Mouse (Mus musculus) adrenal gland, postnatal 14 days (tissue): Measurements from ENCODE around the gene Cyb561d2. TPM values are rescaled to one million over a fixed set of nuclear protein-coding genes. Genes with fewer than 3 reads are reported as not detected.
A peak's percentile ranks its signal among the peaks of the same experiment; 100 is the strongest.
"Not testable (repeated sequence)": the region's sequence is repeated elsewhere in the genome, so short reads cannot be mapped to it uniquely, and the experiment has no call there.

Source experiments
- DNase-seq: peaks from one replicate; pipeline ENCODE4 v3.0.0; 2021; ENCODE audit warnings: mixed read lengths
- long read RNA-seq, 2 experiments: library from polyadenylated mRNA; stranded (forward); transcript quantifications; one replicate each; pipeline ENCODE4 v2.0.0; 2021
- total RNA-seq: library from RNA; stranded (reverse); gene quantifications from 2 replicates; pipeline ENCODE4 v1.2.3, GENCODE M21; 2021

The Cyb561d2 gene
- total RNA-seq: 14.0 and 17.4 TPM in 2 replicates
- long read RNA-seq, experiment 1, transcript Cyb561d2-205 (4 exons, 1,162 nt): major isoform, 24 of 39 reads
- long read RNA-seq, experiment 1, transcript Cyb561d2-201 (3 exons, 1,786 nt): minor isoform, 6 of 39 reads
- long read RNA-seq, experiment 1, partial matches to known transcripts: 1 of 39 reads
- long read RNA-seq, experiment 1, other reads (novel, unspliced or antisense): 5 of 39 reads
- long read RNA-seq, experiment 2, transcript Cyb561d2-205 (4 exons, 1,162 nt): major isoform, 11 of 19 reads
- long read RNA-seq, experiment 2, partial matches to known transcripts: 2 of 19 reads
- long read RNA-seq, experiment 2, other reads (novel, unspliced or antisense): 3 of 19 reads

DNA sequence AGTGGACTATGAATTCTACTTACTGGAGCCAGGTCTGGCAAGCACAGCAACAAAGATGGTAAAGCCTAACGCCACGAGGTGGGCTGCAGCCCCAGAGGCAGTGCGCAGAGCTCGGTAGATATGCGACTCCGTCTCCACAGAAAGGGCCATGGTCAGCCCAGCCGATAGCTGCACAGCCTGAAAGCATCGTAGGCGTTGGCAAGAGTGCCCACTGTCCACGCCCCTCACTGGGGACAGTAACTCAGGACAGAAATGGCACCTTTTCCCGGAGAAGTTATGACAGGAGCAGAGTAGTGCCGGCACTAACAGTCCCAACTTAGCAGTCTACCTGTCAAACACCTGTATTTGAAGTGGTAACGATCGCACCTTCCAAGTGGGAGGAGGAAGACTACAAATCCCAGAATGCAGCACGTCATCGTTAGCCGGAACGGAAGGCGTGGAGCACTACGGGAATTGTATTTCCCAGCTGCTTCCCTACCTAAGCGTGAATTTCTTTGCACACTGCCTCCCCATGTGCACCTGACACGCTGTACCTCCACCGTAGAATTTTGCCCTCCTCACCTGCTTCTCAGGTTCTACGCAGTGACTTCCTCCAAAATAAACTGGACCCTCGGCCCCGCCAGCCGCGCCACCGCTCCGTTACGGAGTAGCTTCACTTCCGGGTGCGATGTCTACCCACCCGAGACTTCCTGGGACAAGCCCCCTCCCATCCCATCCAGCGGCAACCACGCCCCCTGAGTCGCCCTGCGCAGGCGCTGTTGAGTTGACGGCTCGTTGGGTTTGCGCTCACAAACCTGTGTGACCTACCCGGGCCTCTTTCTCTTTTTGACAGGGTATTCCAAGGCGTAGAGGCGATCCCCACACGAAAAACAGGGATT lies at the start of gene Cyb561d2, which contains the start of gene Nprl2:
Gene Cyb561d2 (minus strand): TSS at position 720 of the 878 bp plus-strand sequence.
Gene Nprl2 (plus strand): TSS at position 753 of the 878 bp plus-strand sequence.
- peak; percentile 97 for DNase-seq

DNA sequence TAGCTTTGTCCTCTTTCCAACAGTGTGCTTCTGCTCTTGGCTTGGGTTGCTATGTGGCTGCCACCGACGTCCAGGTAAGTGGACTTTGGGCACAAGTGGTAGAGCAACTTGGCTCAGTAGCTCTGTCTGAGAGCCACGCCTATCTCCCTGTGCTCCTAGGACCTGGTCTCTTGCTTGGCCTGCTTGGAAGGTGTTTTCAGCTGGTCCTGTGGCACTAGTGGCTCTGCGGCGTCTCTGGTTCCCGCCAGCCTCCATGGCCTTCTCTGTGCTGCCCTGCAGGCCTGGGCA lies 48.7 kb upstream of the Cyb561d2 start:
- no peak for DNase-seq

DNA sequence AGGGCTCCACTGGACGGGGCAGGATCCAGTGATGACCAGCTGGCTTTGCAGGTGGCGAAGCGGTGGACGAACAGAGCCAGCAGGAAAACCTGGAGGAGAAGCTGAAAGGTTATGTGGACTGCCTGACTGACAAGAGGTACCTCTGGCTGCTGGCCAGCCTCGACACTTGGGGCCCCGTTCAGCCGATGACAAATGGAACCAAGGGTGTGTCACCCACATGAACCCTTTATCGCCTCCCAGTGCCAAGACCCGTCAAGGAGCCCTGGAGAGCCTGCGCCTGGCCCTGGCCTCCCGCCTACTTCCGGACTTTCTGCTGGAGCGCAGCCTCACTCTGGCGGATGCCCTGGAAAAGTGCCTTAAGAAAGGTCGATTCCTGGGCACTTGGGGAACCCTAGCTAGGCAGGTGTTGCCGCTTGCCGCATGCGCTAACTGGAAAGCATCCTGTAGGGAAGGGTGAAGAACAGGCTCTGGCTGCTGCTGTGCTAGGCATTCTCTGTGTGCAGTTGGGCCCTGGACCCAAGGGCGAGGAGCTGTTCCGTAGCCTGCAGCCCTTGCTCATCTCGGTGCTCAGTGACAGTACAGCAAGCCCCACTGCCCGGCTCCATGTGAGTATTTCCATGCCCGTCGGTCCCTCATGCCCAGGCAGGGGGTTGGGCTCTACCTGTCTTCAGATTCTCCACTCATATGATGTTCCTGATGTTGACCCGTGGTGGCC lies 48.2 kb upstream of the Cyb561d2 start:
- no peak for DNase-seq

DNA sequence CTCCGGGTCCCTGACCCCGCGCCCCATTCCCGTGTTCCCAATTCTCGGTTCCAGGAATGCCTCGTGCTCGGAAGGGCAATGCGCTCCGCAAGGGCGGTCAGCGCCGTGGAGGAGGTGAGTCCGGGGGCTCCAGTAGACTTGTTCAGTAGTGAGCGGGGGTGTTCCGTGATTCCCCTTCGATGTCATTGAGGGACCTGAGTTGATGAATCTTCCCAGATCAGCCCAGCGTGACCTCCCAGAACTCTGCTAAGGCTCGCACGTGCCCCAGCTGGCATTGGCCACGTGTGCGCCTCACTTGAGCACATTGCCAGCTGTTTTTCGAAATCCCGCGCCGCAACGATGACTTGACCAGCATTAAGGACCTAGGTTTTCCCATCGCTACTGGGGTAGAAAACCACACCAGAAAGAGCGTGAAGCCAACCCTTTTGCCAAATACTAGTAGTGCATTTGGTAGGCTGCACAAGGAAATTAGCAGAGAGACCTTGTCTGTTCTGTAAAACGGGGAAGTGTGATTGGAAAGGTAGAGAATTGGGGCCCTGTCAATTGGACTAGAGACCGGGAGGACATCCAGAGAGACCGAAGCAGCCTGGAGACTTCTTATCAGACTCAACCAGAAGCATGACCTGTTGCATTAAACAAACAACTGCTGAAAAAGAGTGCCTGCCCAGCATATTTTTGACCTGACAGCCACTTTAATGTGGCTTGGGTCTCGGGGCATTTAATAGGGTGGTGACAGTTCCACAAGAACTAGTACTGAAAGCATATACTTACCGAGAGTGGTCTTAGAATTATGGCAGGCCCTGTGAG lies 46.0 kb upstream of the Cyb561d2 start:
- peak; percentile 81 for DNase-seq

DNA sequence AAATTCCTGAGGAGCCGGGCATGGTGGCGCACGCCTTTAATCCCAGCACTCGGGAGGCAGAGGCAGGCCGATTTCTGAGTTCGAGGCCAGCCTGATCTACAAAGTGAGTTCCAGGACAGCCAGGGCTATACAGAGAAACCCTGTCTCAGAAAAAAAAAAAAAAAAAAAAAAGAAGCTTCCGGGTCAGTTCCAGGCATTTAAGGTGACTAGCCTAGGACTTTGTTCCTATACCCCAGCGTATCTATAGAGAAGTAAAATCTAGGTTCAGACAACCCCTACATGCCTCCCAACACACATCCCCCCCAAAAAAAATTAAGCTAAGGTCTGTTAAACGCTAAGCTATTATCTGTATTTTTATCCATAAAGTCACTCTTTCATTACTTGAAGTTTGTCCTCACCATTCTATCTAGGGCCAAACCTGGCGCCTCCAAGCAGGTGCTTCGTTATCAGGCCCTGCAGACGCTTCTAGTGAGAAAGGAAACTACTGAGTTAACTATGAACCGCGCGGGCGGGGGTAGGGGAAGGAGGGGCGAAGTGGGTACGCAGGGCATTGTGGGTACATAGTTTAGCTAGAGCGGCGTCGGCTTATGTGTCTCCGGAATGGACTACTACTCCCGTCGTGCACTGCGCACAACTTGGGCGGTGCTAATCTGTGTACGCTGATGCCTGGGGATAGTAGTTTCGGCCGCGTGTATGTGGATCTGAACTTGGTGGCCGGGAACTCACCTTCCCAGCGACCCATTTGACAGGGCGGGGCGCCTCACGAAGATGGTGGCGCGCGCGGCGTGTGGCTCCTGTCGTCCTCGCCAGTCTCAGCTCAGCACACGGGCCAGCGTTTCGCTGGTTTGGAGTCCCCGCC lies 45.2 kb upstream of the Cyb561d2 start, which contains the start of gene Ifrd2:
Gene Ifrd2 (plus strand): TSS at position 669 of the 859 bp plus-strand sequence.
- DNase-seq: peak; percentile 98

DNA sequence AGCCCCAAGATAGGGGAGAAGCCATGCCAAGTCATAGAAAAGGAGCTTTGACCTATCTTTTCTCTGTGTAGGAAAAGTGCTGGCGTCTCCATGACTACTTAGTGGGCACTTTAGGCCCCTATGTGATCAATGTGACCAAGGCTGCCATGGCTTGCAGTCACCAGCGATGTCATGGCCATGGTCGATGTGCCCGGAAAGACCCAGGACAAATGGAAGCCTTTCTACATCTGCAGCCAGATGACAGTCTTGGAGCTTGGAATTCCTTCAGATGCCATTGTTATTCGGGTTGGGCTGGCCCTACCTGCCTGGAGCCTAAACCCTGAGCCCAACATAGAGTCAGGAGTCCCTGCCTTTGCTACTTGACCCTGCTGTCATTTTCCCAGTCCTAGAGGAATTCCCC lies 44.5 kb upstream of the Cyb561d2 start:
- DNase-seq: no peak

DNA sequence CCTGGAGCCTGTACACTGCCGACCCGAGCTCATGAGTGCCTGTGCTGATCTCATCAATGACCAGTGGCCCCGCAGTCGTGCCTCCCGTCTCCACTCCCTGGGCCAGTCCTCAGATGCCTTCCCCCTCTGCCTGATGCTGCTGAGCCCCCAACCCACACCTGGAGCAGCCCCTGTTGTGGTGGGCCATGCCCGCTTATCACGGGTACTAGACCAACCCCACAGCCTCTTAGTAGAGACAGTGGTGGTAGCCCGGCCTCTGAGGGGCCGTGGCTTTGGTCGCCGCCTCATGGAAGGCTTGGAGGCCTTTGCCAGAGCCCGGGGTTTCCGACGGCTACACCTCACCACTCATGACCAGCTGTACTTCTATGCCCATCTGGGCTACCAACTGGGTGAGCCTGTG lies 41.2 kb upstream of the Cyb561d2 start:
- DNase-seq: no peak

DNA sequence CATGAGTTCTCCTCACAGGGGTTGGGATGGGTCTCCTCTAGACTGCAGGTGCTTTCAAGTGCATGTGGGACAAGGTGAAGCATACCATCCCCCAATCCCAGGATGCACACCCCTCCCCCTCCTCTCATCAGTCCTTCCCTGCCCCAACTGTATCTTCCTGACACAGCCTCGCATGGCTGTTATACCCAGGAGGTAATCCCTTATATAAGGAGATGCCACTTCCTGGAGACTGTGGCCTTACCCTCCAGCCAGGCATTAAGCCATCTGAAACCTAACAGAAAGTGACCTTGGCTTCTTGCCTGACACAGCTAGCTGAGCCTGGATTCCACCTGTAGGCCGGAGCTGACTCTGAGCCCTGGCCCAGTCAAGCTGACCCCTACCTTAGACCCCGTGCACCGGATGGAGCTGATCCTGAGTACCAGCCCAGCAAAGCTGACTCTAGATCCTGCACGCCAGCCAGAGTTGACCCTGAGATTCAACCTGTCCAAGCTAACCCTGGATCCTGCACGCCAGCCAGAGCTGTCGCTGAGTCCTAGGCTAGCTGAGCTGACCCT lies 40.6 kb upstream of the Cyb561d2 start:
- no peak for DNase-seq

DNA sequence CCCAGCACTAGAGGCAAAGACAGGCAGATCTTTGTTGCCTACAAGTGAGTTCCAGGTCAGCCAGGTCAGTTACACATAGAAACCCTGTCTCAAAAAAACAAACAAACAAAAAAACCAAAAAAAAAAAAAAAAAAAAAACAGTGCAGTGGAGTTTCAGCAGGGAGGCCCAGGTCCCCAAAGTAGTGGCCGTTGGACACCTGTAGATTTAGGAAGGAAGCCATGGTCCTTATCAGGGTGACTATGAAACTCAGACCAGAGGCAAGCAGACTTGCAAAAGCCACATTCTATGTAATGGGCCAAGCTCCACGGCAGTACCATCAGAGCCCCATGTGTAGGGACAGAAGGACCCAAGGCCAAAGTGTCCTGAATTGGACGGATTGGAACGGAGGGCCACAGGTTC lies 39.6 kb upstream of the Cyb561d2 start:
- DNase-seq: no peak

DNA sequence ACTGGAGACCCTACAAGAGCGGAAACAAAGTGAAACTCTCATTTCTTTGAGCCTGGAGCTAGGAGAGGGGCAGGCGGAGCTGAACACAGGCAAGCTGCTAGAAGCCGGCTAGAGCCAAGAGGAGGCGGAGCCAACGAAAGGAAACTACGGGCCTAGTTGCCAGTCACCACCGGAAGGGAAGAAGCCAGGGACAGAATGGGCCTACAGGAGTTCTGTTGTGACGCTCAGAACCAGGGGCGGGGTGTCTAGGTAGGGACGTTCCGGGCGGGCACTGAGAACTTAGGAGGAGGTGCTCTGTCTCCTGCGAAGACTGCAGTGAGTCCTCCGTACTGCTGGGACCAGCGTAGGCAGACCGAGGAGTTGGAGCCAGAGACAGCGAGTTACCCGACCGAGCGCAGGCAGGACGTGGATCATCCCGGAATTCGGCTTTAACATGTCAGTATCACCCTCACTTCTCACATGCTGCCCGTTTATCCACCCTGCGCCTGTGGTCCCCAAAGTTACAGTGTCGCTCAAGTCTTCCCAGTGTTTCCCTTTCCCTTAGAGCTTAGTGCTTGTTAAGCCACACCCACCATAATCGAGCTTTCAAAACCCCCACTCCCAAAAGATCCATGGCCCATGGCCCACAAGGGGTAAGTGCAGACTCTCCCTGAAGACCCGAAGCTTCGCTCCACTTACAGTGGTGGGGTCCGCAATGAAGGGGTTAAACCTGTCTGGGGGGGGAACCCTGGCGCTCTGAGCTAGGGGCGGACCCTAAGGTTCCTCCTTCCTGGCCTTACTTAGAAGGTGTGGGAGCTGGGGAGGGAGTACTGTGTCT lies 38.7 kb upstream of the Cyb561d2 start, which contains the start of gene Hyal3:
Gene Hyal3 (plus strand): TSS at position 318 of the 817 bp plus-strand sequence.
- peak; percentile 95 for DNase-seq

DNA sequence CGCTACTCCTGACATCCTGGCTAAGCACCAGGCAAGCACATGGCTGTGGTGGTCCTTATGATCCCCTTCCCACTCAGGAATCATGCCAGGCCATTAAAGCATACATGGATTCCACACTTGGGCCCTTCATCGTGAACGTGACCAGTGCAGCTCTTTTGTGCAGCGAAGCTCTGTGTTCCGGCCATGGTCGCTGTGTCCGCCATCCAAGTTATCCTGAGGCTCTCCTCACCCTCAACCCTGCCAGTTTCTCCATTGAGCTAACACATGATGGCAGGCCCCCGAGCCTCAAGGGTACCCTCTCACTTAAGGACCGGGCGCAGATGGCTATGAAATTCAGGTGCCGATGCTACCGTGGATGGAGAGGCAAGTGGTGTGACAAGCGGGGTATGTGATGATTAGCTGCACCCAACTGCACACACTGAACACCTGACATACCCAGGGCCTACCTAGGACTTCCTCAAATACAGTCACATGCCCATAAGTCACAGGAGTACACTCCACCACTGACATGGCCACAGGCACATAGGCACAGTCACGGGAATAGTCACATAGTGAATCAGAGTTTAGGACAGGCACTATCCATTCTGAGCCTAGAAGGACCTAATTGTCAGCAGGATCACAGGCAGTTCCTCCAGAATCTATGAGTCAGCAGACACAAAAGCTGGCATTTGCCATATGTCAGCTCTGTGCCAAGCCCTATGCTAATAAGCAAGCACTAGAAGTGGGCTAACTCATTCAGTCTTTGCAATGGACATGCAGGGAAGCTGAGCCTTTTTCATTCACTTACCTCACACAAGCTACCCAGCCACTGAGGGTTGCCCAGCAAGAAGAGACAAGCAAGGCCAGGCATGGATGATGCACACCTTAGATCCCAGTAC lies 37.3 kb upstream of the Cyb561d2 start:
- no peak for DNase-seq

DNA sequence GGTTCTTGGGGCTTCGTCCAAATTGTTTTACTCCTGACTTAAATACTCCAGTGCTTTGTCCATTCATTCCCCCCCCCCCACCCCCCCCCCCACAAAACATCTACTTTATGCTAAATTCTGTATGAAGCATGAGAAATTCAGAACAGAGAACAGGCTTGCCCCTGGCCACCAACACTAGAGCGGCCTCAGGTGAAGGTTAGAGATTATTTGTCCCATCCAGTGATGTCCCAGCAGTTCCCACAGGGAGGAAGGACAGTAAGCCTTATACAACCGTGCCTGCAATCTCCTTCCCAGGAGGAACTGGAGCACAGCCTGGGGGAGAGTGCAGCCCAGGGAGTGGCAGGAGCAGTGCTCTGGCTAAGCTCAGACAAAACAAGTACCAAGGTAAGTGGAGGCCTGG lies 36.6 kb upstream of the Cyb561d2 start, which contains the start of gene Naa80:
Gene Naa80 (plus strand): TSS at position 301 of the 400 bp plus-strand sequence.
- DNase-seq: no peak

DNA sequence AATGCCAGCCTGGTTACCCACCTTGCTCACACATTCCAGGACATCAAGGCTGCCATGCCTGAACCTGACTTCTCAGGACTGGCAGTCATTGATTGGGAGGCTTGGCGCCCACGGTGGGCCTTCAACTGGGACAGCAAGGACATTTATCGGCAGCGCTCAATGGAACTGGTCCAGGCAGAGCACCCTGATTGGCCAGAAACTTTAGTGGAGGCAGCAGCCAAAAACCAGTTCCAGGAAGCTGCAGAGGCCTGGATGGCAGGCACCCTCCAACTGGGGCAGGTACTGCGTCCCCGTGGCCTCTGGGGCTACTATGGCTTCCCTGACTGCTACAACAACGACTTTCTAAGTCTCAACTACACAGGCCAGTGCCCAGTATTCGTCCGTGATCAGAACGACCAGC lies 35.9 kb upstream of the Cyb561d2 start:
- DNase-seq: peak; percentile 39

DNA sequence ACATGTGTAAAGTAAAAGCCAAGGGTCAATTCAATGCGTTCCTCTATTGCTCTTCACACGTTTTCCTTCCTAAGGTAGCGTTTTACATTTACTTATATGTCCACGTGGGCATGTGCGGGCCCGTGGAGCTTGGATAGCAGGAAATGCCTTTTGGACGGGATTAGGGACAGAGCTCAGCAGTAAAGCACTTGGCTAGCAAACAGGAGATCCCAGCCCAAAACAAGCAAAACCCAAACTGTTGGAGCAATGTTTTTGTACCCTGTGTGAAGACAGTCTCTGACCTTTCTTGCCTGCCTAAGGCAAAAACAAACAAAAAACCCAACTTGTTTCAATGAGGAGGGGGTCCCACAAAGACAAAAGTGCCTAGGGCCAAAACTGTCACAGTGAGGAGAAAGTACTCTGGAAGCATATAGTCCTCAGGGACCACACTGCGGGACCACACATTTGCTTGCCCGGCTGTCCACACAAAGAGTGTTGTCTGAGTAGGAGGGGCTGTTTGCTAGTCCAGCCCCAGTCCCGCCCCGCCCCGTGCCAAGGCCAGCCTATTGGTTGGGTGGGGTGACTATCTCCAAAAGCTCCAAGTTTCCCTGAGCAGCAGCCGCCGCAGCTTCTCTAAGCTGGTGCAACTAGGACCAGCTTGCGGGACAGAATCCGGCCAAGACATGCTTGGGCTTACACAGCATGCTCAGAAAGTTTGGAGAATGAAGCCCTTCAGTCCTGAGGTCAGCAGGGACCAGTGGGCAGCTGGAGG lies 34.5 kb upstream of the Cyb561d2 start, which contains the start of gene Hyal1:
Gene Hyal1 (plus strand): TSS at position 571 of the 751 bp plus-strand sequence.
- DNase-seq: peak; percentile 91

DNA sequence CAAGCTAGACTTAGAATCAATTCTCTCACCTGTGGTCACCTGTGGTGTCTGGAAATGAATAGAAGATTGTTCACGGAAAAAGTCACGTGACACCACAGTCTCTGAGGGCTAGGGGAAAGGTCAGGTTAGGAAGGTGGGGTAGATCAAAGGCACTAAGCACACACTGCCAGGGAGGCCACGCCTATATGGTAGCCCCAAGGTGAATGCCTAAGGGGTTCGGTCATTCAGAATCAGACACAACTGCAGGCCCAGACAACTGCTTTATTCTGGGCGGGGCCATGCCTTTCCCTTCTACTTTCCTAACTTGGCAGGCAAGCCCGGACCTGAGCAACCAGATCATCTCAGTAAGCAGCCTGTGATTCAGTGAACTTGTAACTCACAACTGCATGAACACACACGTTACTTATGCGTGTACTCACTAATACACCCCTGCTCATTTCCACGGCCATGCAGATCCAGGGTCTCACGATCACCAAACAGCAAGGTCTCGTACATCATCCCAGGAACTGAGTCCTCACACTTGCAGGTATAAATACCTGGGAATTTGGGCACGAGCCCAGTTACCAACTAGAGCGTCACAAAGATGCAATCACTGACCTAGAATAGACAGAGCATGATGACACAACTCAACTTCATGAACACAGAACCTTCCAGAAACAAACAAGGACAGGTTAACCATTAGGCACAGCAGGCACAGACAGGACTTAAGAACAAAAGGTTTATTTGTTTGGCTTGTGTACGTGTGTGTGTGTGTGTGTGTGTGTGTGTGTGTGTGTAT lies 33.8 kb upstream of the Cyb561d2 start:
- DNase-seq: no peak

DNA sequence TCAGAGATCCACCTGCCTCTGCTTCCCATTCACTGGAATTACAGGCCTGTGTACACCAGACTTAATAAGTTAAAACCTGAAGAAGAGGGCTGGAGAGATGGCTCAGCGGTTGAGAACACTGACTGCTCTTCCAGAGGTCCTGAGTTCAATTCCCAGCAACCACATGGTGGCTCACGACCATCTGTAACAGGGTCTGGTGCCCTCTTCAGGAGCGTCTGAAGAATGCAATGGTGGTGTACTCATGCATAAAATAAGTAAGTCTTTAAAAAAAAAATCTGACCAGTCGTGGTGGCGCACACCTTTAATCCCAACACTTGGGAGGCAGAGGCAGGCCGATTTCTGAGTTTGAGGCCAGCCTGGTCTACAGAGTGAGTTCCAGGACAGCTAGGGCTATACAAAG lies 31.8 kb upstream of the Cyb561d2 start:
- DNase-seq: not testable (repeated sequence)

DNA sequence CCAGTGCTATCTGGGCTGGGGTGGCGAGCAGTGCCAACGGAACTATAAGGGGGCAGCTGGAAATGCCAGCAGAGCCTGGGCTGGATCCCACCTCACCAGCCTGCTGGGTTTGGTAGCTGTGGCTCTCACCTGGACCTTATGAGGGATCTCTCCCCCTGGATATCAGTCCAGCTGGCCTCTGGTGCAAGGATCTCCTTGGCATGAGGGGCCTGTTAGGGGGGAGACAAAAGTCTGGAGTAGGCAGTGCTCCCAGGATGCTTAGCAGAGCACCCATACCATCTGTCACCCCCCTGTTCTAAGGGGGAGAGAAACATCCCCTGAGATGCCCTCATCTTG lies 30.3 kb upstream of the Cyb561d2 start:
- DNase-seq: no peak
